ENCODE assay signal across 8 mouse cellular contexts in genomic region chrX:162887931-162888511, GRCm38 (mm10). TPM values are rescaled to one million over a fixed set of nuclear protein-coding genes. Genes with fewer than 3 reads are reported as not detected.
DNase-seq lines count a peak whose midpoint lies in the region; ATAC-seq lines count a peak whose summit lies in the region.

TSS of gene Syap1 (minus strand) at chrX:162888447.

- H3K4me3 ChIP-seq in hindbrain, embryonic 15.5 days: peak within 1 kb of the TSS; percentile 69

- H3K4me1 ChIP-seq in hindbrain, embryonic 15.5 days (replicated peaks): peaks cover 9% of the 10 kb centered on the region

- H3K9me3 ChIP-seq in hindbrain, embryonic 15.5 days: no peaks in the 10 kb centered on the region

- peak within 1 kb of the TSS; percentile 76 for H3K9ac ChIP-seq in hindbrain, embryonic 15.5 days

- H3K27ac ChIP-seq in hindbrain, embryonic 15.5 days (replicated peaks): peak within 1 kb of the TSS; percentile 81

- peak; percentile 77 for DNase-seq in T-cell, adult 2 months (ENCODE audit: low spot score)
- DNase-seq in cerebellum, postnatal 36 days: peak; percentile 75 to 85
- DNase-seq in gastrocnemius, adult 18-20 months (ENCODE audit: low spot score): peak; percentile 86
- DNase-seq in left cerebral cortex, adult 18-20 months (ENCODE audit: low spot score in 2 of 2): peak; percentile 70 to 76
- DNase-seq in lung, postnatal 4 days: peak; percentile 88 to 91
- peak; percentile 89 for DNase-seq in retina, postnatal 1 day
- DNase-seq in thymus, postnatal 4 days: peak; percentile 91

- no peaks in the 10 kb centered on the region for H3K27me3 ChIP-seq in hindbrain, embryonic 15.5 days

- peak; percentile 94 for ATAC-seq in hindbrain, embryonic 15.5 days (ENCODE audit: low FRiP score, low read depth)

- peak within 1 kb of the TSS; percentile 59 for H3K4me2 ChIP-seq in hindbrain, embryonic 15.5 days

- 14% methylated on average over 42 of the region's 47 CpGs for WGBS in hindbrain, embryonic 15.5 days

- no peaks in the 10 kb centered on the region for H3K36me3 ChIP-seq in hindbrain, embryonic 15.5 days

RNA-seq across cellular contexts. Expression of gene Syap1, which starts in this region (rescaled TPM):
- 10 to 100 TPM; 25.1 to 28.7 TPM for total RNA-seq in gastrocnemius, adult 18-20 months (2021)
- 30.9 and 34.0 TPM in 2 replicates for polyA plus RNA-seq in hindbrain, embryonic 15.5 days (2015; fragmentation: Nextera tagmentation; extraction: Ambion mirVana)
- total RNA-seq in left cerebral cortex, adult 18-20 months (2021): 10 to 100 TPM; 25.8 to 28.3 TPM

Comparison
In these comparisons a context has a peak if more than half of its experiments do, and no peak if none do; other contexts are left out.
1. Peak in every context shown above with its lines: DNase-seq, ATAC-seq, H3K4me3 ChIP-seq and H3K27ac ChIP-seq.